ENCODE assay signal across 8 mouse cellular contexts in the genomic region with DNA sequence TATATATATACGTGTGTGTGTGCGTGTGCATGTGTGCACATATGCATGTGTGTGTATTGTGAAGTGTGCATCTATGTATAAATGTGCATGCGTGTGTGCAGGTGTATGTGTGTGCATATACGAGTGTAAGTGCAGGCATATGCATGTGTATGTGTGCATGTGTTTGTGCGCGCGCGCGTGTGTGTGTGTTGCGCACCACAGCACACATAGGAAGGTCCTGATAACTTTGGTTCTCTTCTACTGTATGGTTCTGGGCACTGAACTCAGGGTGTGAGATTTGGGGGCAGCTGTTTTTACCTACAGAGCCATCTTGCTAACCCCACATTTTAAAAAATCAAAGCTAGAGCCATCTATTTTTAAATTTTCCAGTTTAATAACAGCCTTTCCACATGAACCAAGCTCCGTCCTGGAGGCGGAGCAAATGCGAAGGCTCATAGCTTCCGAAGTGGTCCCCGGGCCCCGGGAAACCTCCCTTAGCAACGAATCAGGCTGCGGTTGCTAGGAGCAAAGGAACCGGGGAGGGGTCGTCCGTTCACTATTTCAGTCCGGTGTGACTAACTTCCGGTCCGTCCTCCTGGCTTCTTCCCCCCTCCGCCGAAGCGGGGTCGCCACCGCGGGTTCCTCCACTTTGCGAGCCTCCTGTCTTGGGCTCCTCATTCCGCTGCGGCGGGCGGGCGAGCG. TPM values are rescaled to one million over a fixed set of nuclear protein-coding genes. Genes with fewer than 3 reads are reported as not detected.
DNase-seq lines count a peak whose midpoint lies in the region; ATAC-seq and TF ChIP-seq lines count a peak whose summit lies in the region.

No protein-coding gene starts in this region.

- peak; percentile 95 for ATAC-seq in forebrain, embryonic 14.5 days
- peak; percentile 90 for ATAC-seq in neural tube, embryonic 15.5 days (ENCODE audit: low FRiP score)

- intact Hi-C loops in heart, postnatal 14 days (cut with DNase I) = no loop called here

- peak; percentile 52 for TF ChIP-seq POLR2A in CH12.LX (IDR thresholded peaks at IDR 0.05; ENCODE audit: low read depth, low read length)

- peaks cover 11 to 28% of the 10 kb centered on the region in 2 experiments for H3K36me3 ChIP-seq in CH12.LX (replicated peaks in 1 of 2; ENCODE audit: control insufficient read depth in 1 of 2, insufficient read depth in 1 of 2, low read length in 1 of 2)
- H3K36me3 ChIP-seq in forebrain, embryonic 14.5 days (ENCODE audit: control insufficient read depth, insufficient read depth, low read length) = peaks cover 9% of the 10 kb centered on the region
- H3K36me3 ChIP-seq in neural tube, embryonic 15.5 days = peaks cover 11% of the 10 kb centered on the region

- 6% methylated on average over 37 of the region's 37 CpGs for WGBS in forebrain, embryonic 14.5 days
- WGBS in neural tube, embryonic 15.5 days = 7% methylated on average over 37 of the region's 37 CpGs

- dilution Hi-C loops in CH12.LX (cut with MboI; ENCODE audit: extremely low pct_ligation_motif_present, extremely low pct_unique_long_range_greater_than_20kb, low sequenced_read_pairs) = no loop called here

- in situ Hi-C loops in CH12.LX (cut with MboI; ENCODE audit: low pct_ligation_motif_present, low pct_unique_long_range_greater_than_20kb, low sequenced_read_pairs) = no loop called here

- H3K27me3 ChIP-seq in CH12.LX (replicated peaks) = peaks cover 23% of the 10 kb centered on the region
- no peaks in the 10 kb centered on the region for H3K27me3 ChIP-seq in forebrain, embryonic 14.5 days (replicated peaks; ENCODE audit: control insufficient read depth, insufficient read depth, low read length)
- H3K27me3 ChIP-seq in neural tube, embryonic 15.5 days (replicated peaks) = peaks cover 4% of the 10 kb centered on the region; the same call in 1 of the 2 replicates

- peaks cover 11% of the 10 kb centered on the region for H3K79me2 ChIP-seq in CH12.LX (replicated peaks; ENCODE audit: control insufficient read depth, extremely low read depth, insufficient read depth, poor library complexity, severe bottlenecking)

- TF ChIP-seq EP300 in CH12.LX (IDR thresholded peaks at IDR 0.05; ENCODE audit: low read length) = no peak

- peaks cover 3% of the 10 kb centered on the region for H3K9me3 ChIP-seq in CH12.LX (replicated peaks; ENCODE audit: low read length)
- H3K9me3 ChIP-seq in forebrain, embryonic 14.5 days (replicated peaks; ENCODE audit: control insufficient read depth, low read length) = no peaks in the 10 kb centered on the region
- no peaks in the 10 kb centered on the region for H3K9me3 ChIP-seq in neural tube, embryonic 15.5 days (replicated peaks)

- TF ChIP-seq RAD21 in CH12.LX (IDR thresholded peaks at IDR 0.05; ENCODE audit: low read depth, low read length) = no peak

- H3K4me3 ChIP-seq in CH12.LX (replicated peaks in 1 of 3; ENCODE audit: low read depth in 2 of 3, low read length in 2 of 3, poor library complexity in 1 of 3) = peak overlapping the region; percentile 44 to 95 (median 93)
- peak overlapping the region; percentile 90 for H3K4me3 ChIP-seq in forebrain, embryonic 14.5 days (ENCODE audit: low read depth, low read length)
- peak overlapping the region; percentile 61 for H3K4me3 ChIP-seq in neural tube, embryonic 15.5 days (replicated peaks)

- H3K4me2 ChIP-seq in CH12.LX (ENCODE audit: insufficient read depth, low read depth, poor library complexity, severe bottlenecking) = peak overlapping the region; percentile 68
- H3K4me2 ChIP-seq in forebrain, embryonic 14.5 days (ENCODE audit: low read length) = peak overlapping the region; percentile 99
- H3K4me2 ChIP-seq in neural tube, embryonic 15.5 days = peak overlapping the region; percentile 97

- peaks cover 11 to 24% of the 10 kb centered on the region in 2 experiments for H3K4me1 ChIP-seq in CH12.LX (ENCODE audit: control insufficient read depth in 1 of 2, insufficient read depth in 2 of 2)
- peaks cover 12% of the 10 kb centered on the region for H3K4me1 ChIP-seq in forebrain, embryonic 14.5 days (ENCODE audit: control insufficient read depth, insufficient read depth, low read length)
- H3K4me1 ChIP-seq in neural tube, embryonic 15.5 days = peaks cover 32% of the 10 kb centered on the region

- no peak for TF ChIP-seq CTCF in CH12.LX (conservative IDR thresholded peaks at IDR 0.05 in 1 of 2, IDR thresholded peaks at IDR 0.05 in 1 of 2; ENCODE audit: low read depth in 2 of 2, low read length in 2 of 2)

- no peak overlapping the region for H3K27ac ChIP-seq in CH12.LX (ENCODE audit: insufficient read depth, low read depth)
- H3K27ac ChIP-seq in forebrain, embryonic 14.5 days (ENCODE audit: low read depth, low read length) = peak overlapping the region; percentile 71; the same call in 1 of the 2 replicates
- H3K27ac ChIP-seq in neural tube, embryonic 15.5 days (replicated peaks) = peak overlapping the region; percentile 83

- peak; percentile 90 for DNase-seq in CH12.LX (ENCODE audit: extremely low read depth)
- peak; percentile 65 for DNase-seq in c-Kit-positive CD71-positive TER-119-negative erythroid progenitor cells, embryonic 14.5 days (ENCODE audit: low read depth)
- DNase-seq in forebrain, embryonic 14.5 days (ENCODE audit: low spot score) = peak; percentile 95
- peak; percentile 93 to 96 for DNase-seq in heart, postnatal 14 days
- peak; percentile 92 for DNase-seq in layer of hippocampus, adult 11-12 months (ENCODE audit: low spot score)
- peak; percentile 88 to 91 for DNase-seq in lung, adult 18-20 months
- peak; percentile 91 for DNase-seq in testis, postnatal 14 days (ENCODE audit: low spot score)

- H3K9ac ChIP-seq in CH12.LX (ENCODE audit: insufficient read depth, low read depth) = peak overlapping the region; percentile 96
- H3K9ac ChIP-seq in forebrain, embryonic 14.5 days (ENCODE audit: low read length) = peak overlapping the region; percentile 94
- H3K9ac ChIP-seq in neural tube, embryonic 15.5 days (replicated peaks) = peak overlapping the region; percentile 81

TF ChIP-seq in CH12.LX, 34 proteins besides CTCF, POLR2A, EP300 and RAD21 (continues in another document):
- TF ChIP-seq MAX (IDR thresholded peaks at IDR 0.05; ENCODE audit: low read length) (no peak), BHLHE40 (IDR thresholded peaks at IDR 0.05; ENCODE audit: low read depth, low read length) (no peak), ELF1 (IDR thresholded peaks at IDR 0.05; ENCODE audit: low read depth, low read length) (peak; percentile 49; the same call in 1 of the 2 replicates), USF1 (IDR thresholded peaks at IDR 0.05; ENCODE audit: low read depth, low read length) (no peak), ZNF384 (IDR thresholded peaks at IDR 0.05; ENCODE audit: low read depth, low read length) (no peak), ZC3H11A (IDR thresholded peaks at IDR 0.05; ENCODE audit: low read depth, low read length) (no peak), SIN3A (IDR thresholded peaks at IDR 0.05; ENCODE audit: low read length) (peak; percentile 74; the same call in 1 of the 2 replicates), RCOR1 (conservative IDR thresholded peaks at IDR 0.05; ENCODE audit: low read depth, low read length) (no peak), NELFE (IDR thresholded peaks at IDR 0.05; ENCODE audit: low read depth, low read length) (no peak), JUND (conservative IDR thresholded peaks at IDR 0.05; ENCODE audit: low read depth, low read length) (no peak), TCF12 (IDR thresholded peaks at IDR 0.05; ENCODE audit: low read depth, low read length) (peak; percentile 80), TBP (conservative IDR thresholded peaks at IDR 0.05; ENCODE audit: low read depth, low read length) (peak; percentile 74), MYC (IDR thresholded peaks at IDR 0.05; ENCODE audit: low read depth, low read length) (no peak), GABPA (IDR thresholded peaks at IDR 0.05; ENCODE audit: insufficient replicate concordance, low read depth, low read length) (no peak; the same call in 1 of the 2 replicates), UBTF (IDR thresholded peaks at IDR 0.05; ENCODE audit: low read depth, low read length) (peak; percentile 96)

RNA-seq across cellular contexts. Expression of gene Svop, which starts 8.5 kb away (rescaled TPM):
- total RNA-seq in CH12.LX (2012; rRNA removed) (0.38 and 1.1 TPM in 2 replicates), CH12.LX (2014; rRNA removed) (0.20 and 0.31 TPM in 2 replicates)
- 0.40 and 0.51 TPM in 2 replicates for polyA plus RNA-seq in CH12.LX (2012; ENCODE audit: insufficient read length, low read depth)
- 60.5 and 80.1 TPM in 2 replicates for polyA plus RNA-seq in forebrain, embryonic 14.5 days (2014; fragmentation: Nextera tagmentation; extraction: Ambion mirVana)
- under 1 TPM in 1 of 2 experiments, not detected in 1; 0.19 TPM for total RNA-seq in heart, postnatal 14 days (2021)
- 76.6 and 90.0 TPM in 2 replicates for polyA plus RNA-seq in neural tube, embryonic 15.5 days (2015; fragmentation: Nextera tagmentation; extraction: Ambion mirVana)

RNA-seq across cellular contexts. Expression of gene Alkbh2, which starts 28.2 kb away (rescaled TPM):
- total RNA-seq in CH12.LX (2012; rRNA removed) = 35.0 and 35.7 TPM in 2 replicates
- total RNA-seq in CH12.LX (2014; rRNA removed) = 34.4 TPM in 2 replicates
- 39.3 and 41.4 TPM in 2 replicates for polyA plus RNA-seq in CH12.LX (2012; ENCODE audit: insufficient read length, low read depth)
- 6.5 and 8.3 TPM in 2 replicates for polyA plus RNA-seq in forebrain, embryonic 14.5 days (2014; fragmentation: Nextera tagmentation; extraction: Ambion mirVana)
- total RNA-seq in heart, postnatal 14 days (2021) = 1 to 10 TPM; 2.0 to 2.3 TPM
- 6.2 and 7.8 TPM in 2 replicates for polyA plus RNA-seq in neural tube, embryonic 15.5 days (2015; fragmentation: Nextera tagmentation; extraction: Ambion mirVana)

RNA-seq across cellular contexts. Expression of gene Ung, which starts 30.3 kb away (rescaled TPM):
- 39.1 and 53.4 TPM in 2 replicates for total RNA-seq in CH12.LX (2012; rRNA removed)
- 43.5 and 51.9 TPM in 2 replicates for total RNA-seq in CH12.LX (2014; rRNA removed)
- polyA plus RNA-seq in CH12.LX (2012; ENCODE audit: insufficient read length, low read depth) = 83.3 and 91.9 TPM in 2 replicates
- 12.1 and 13.3 TPM in 2 replicates for polyA plus RNA-seq in forebrain, embryonic 14.5 days (2014; fragmentation: Nextera tagmentation; extraction: Ambion mirVana)
- 10 to 100 TPM; 24.1 to 26.9 TPM for total RNA-seq in heart, postnatal 14 days (2021)
- polyA plus RNA-seq in neural tube, embryonic 15.5 days (2015; fragmentation: Nextera tagmentation; extraction: Ambion mirVana) = 9.2 and 20.7 TPM in 2 replicates

RNA-seq across cellular contexts. Expression of gene Usp30, which starts 34.6 kb away (rescaled TPM):
- total RNA-seq in CH12.LX (2012; rRNA removed) (11.5 and 13.0 TPM in 2 replicates), CH12.LX (2014; rRNA removed) (13.0 and 15.5 TPM in 2 replicates)
- 14.5 and 16.1 TPM in 2 replicates for polyA plus RNA-seq in CH12.LX (2012; ENCODE audit: insufficient read length, low read depth)
- 13.9 and 16.9 TPM in 2 replicates for polyA plus RNA-seq in forebrain, embryonic 14.5 days (2014; fragmentation: Nextera tagmentation; extraction: Ambion mirVana)
- total RNA-seq in heart, postnatal 14 days (2021) = 10 to 100 TPM; 10.8 to 14.8 TPM
- 17.9 and 18.9 TPM in 2 replicates for polyA plus RNA-seq in neural tube, embryonic 15.5 days (2015; fragmentation: Nextera tagmentation; extraction: Ambion mirVana)

RNA-seq across cellular contexts. Expression of gene Acacb, which starts 46.5 kb away (rescaled TPM):
- total RNA-seq in CH12.LX (2012; rRNA removed) = 3.9 and 6.2 TPM in 2 replicates
- total RNA-seq in CH12.LX (2014; rRNA removed) = 13.4 and 14.1 TPM in 2 replicates
- polyA plus RNA-seq in CH12.LX (2012; ENCODE audit: insufficient read length, low read depth) = 16.3 and 17.0 TPM in 2 replicates
- 2.4 and 3.7 TPM in 2 replicates for polyA plus RNA-seq in forebrain, embryonic 14.5 days (2014; fragmentation: Nextera tagmentation; extraction: Ambion mirVana)
- 100 to 1,000 TPM; 184 to 195 TPM for total RNA-seq in heart, postnatal 14 days (2021)
- polyA plus RNA-seq in neural tube, embryonic 15.5 days (2015; fragmentation: Nextera tagmentation; extraction: Ambion mirVana) = 4.7 and 5.0 TPM in 2 replicates

Comparison
In these comparisons a context has a peak if more than half of its experiments do, and no peak if none do; other contexts are left out.
1. RNA of gene Svop, which starts 8.5 kb away (polyA plus RNA-seq): 76.6 to 90.0 TPM in neural tube, embryonic 15.5 days and 60.5 to 80.1 TPM in forebrain, embryonic 14.5 days; 0.40 to 0.51 TPM in CH12.LX; every median in the first group is over 10 times any median in the second.
2. Peak in every context shown above with its lines, with median percentiles within 50 percentile points of each other: DNase-seq, H3K4me2 ChIP-seq, H3K4me3 ChIP-seq and H3K9ac ChIP-seq.